Mouse (Mus musculus): ENCODE data around the gene Pgap3.

Pgap3 gene

GRCm38 (mm10) chr11:98352272-98352990 lies 47.9 kb downstream of the Pgap3 start:
- DNase-seq = no peak

DNA sequence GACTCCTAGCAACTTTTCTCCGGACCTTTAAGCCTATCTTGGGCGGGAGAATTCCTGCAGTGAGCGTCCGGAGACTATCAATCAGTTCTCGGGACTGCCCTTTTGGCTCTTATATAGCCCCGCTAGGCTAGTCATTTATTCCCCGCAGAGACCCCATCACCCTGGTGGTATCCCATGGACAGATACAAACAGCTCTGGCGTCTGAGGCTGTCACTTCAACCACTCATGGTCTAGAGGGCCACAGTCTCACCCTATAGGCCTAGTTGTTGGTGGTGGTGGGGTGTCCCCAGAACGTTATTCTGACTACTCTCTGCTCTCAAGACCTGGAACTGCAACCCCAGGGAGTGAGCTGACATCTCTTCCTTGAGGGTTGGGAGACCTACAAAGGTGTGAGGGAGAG lies 51.0 kb downstream of the Pgap3 start:
- DNase-seq = no peak

DNA sequence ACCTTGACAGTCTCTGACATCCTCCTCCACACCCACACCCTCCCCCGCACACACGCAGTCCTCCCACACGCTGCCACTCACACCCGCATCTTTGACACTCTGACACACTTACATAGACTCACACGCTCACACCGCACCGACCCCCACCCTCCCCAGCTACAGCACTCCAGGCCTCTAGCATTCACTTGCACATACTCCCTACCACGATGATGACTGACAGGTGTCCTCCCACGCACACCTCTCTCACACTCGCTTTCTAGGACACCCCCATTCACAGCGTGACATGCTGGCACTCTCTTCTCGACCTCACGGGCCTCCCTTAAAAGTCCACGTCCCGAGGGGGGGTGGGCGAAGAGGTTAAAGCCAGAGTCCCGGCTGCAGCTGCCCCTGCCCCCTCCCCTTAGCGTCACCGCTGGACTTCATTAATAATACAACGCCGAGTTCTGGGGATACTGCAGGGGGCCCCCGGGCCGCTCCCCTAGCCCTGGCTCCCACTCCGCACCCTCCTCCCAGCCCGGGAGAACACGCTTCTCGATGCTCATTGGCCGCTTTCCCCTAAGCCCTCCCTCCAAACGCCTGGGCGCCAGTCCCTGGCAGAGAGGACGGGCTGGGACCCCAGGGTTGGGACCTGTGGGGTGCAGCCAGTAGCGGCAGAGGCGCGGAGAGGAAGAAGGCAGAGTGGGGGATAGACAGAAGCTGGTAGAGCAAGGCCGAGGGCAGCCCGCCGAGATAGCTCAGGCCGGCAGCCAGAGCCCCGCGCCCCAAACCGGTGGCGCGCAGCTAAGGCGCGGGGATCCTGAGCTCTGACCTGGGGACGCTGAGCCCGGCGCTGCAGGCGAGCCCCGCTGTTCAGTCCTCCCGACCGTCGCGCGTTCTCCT lies 52.0 kb downstream of the Pgap3 start, which contains the start of gene Ppp1r1b:
Ppp1r1b (plus strand) TSS at position 322 of the 879 bp plus-strand sequence.
- peak; percentile 73 for DNase-seq

- DNase-seq = peak; percentile 47
Observed at GRCm38 (mm10) chr11:98347385-98348082, 52.8 kb downstream of the Pgap3 start.

- no peak for DNase-seq
Observed at GRCm38 (mm10) chr11:98346168-98346567, 54.1 kb downstream of the Pgap3 start.

DNA sequence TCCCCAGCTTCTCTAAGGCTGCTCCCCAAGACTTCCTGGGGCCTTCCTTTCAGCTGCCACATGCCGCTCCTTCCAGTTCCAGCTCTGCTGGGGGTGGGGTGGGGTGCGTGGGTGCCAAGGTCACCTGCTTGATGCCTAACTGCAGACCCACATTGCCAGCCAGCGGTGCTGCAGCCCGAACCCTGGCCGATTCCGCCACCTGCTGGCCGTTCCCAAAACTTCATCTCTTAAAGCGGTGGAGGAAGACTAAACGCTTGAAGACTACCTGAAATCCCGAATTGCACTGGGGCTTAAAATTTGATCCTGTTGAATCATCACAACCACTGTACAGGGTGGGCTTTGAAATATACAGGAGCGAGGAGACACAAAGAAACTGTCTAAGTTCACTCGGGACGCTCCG lies 55.0 kb downstream of the Pgap3 start:
- peak; percentile 89 for DNase-seq

DNA sequence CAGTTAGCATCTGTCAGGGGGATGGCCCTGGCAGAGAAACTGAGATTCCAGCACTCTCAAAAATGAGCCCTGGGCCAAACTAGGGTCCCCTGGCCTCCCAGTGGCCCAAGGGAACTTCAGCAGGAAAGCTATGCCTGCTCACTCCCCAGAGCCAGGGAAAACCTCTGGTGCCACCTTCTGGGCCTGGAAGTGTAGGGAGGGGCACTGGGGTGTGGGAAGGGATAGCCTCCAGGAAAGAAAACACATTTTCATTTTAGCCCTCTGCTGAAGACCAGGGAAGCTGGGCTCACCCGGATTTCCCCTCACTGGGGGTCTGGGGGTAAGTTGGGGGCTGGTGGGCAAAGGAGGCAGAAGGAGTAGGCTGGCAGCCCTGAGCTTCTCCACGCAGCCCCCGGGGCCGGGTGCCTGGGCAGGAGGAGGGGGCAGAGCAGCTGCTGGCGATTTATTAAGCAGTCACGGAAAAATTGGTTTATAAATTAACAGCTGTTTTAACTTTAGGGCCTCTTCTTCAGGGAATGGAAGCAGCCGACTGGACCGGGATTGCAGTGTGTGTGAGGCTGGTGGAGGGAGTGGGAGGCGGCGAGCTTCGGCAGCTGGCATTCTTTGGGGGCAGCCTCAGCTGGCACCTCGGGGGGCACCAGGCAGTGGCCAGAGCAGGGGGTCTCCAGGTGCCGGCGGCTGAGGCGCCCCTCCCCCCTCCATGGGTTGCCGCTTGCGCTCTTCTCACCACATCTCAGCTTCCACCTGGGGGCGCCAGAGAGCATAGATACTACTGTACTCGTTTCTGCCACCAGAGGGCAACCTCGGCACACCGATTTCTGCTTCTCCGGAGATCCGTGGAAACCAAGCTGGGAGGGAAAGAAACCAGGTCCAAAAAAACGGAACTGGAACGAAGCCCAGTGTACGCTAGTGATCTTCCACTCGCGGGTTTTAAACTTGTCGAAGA lies 58.0 kb downstream of the Pgap3 start:
- DNase-seq = peak; percentile 97

GRCm38 (mm10) chr11:98341174-98341573 lies 59.1 kb downstream of the Pgap3 start:
- no peak for DNase-seq

GRCm38 (mm10) chr11:98340597-98340996 lies 59.7 kb downstream of the Pgap3 start:
- DNase-seq = no peak

- peak; percentile 54 for DNase-seq
Observed at GRCm38 (mm10) chr11:98339679-98340287, 60.5 kb downstream of the Pgap3 start.

GRCm38 (mm10) chr11:98339071-98339501 lies 61.2 kb downstream of the Pgap3 start:
- peak; percentile 62 for DNase-seq
